Mouse (Mus musculus): Measurements from ENCODE around the gene Mdm4.

- TF ChIP-seq CTCF (IDR thresholded peaks at IDR 0.05; ENCODE audit: insufficient read depth, low read length) (no peak), POLR2A (IDR thresholded peaks at IDR 0.05; ENCODE audit: borderline replicate concordance, extremely low read depth, low read depth, low read length) (no peak)
These were observed 3.1 kb upstream of the Mdm4 start for GRCm38 (mm10) chr1:133033316-133034090.

Measured in lung, adult 2 months (tissue).